Mouse (Mus musculus) 3T3-L1 (cell line): ENCODE results near the gene Uqcr11.
A peak's percentile ranks its signal among the peaks of the same experiment; 100 is the strongest.

Experiments
- DNase-seq: peaks from one replicate; pipeline ENCODE4 v3.0.0-alpha.2; 2015; ENCODE audit warnings: low read depth, low spot score

Uqcr11 gene

GRCm38 (mm10) chr10:80399191-80399972, 7.2 kb downstream of the Uqcr11 start, which contains the start of gene Mbd3:
Gene Mbd3, minus strand, starts transcription at chr10:80399550.
- peak; percentile 100 for DNase-seq

- peak; percentile 97 for DNase-seq
Observed at GRCm38 (mm10) chr10:80398719-80399190, 7.9 kb downstream of the Uqcr11 start.

GRCm38 (mm10) chr10:80398174-80398535, 8.5 kb downstream of the Uqcr11 start:
- peak; percentile 52 for DNase-seq

GRCm38 (mm10) chr10:80397524-80398173, 9.0 kb downstream of the Uqcr11 start:
- no peak for DNase-seq

GRCm38 (mm10) chr10:80396822-80397523, 9.7 kb downstream of the Uqcr11 start:
- DNase-seq, result no peak

- no peak for DNase-seq
Observed at GRCm38 (mm10) chr10:80395025-80395627, 11.5 kb downstream of the Uqcr11 start.

GRCm38 (mm10) chr10:80392687-80393086, 13.9 kb downstream of the Uqcr11 start:
- no peak for DNase-seq

GRCm38 (mm10) chr10:80390697-80391096, 15.9 kb downstream of the Uqcr11 start:
- no peak for DNase-seq

- no peak for DNase-seq
Observed at GRCm38 (mm10) chr10:80389185-80389708, 17.4 kb downstream of the Uqcr11 start.

GRCm38 (mm10) chr10:80388731-80389130, 17.9 kb downstream of the Uqcr11 start:
- no peak for DNase-seq

GRCm38 (mm10) chr10:80387522-80387959, 19.1 kb downstream of the Uqcr11 start, which contains the start of gene Mex3d:
Gene Mex3d, minus strand, starts transcription at chr10:80387659.
- DNase-seq, result peak; percentile 71

- DNase-seq, result no peak
Observed at GRCm38 (mm10) chr10:80386735-80387471, 19.7 kb downstream of the Uqcr11 start.

- peak; percentile 67 for DNase-seq
Observed at GRCm38 (mm10) chr10:80385811-80386734, 20.6 kb downstream of the Uqcr11 start.

- no peak for DNase-seq
Observed at GRCm38 (mm10) chr10:80385310-80385709, 21.3 kb downstream of the Uqcr11 start.

- no peak for DNase-seq
Observed at GRCm38 (mm10) chr10:80384709-80385108, 21.9 kb downstream of the Uqcr11 start.

GRCm38 (mm10) chr10:80384115-80384639, 22.5 kb downstream of the Uqcr11 start:
- no peak for DNase-seq

GRCm38 (mm10) chr10:80383431-80383830, 23.2 kb downstream of the Uqcr11 start:
- no peak for DNase-seq

- no peak for DNase-seq
Observed at GRCm38 (mm10) chr10:80382641-80383365, 23.8 kb downstream of the Uqcr11 start.

GRCm38 (mm10) chr10:80377716-80378115, 28.9 kb downstream of the Uqcr11 start:
- no peak for DNase-seq
